Mouse (Mus musculus) layer of hippocampus, adult 9-10 months (tissue): ENCODE data around the gene Fam126a.

Experiments
- DNase-seq: peaks from one replicate; pipeline ENCODE4 v3.0.0; 2022; ENCODE audit warnings: low spot score

The Fam126a gene

DNA sequence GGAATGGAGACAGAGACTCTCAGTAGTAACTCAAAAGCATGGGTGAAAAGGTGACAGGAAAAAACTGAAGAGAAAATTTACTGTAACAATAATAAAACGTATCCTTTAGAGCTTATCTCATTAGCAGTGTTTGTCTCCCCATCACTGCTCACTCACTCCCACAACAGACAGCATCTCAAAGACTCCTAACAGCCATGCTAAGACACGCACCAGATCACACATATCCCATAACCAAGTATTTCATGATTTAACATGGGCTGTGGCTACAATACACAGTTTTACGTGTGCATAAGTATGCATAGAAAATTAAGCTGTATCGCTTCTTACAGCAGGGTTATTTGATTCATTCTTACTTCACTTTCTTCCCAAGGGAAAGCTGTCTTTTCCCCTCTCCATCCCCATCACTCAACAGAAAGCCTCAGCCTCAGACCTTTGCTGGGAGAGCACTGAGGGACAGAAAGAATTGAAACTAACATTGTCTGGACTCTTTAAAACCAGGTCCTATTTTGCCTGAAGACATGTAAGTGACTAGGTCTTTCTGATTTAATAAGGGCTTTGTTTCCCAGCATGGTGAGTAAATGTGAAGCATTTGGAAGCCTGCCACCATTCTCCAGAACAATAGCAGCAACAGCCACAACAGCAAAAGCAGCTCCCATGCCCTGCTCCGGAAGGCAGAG lies 37.5 kb downstream of the Fam126a start:
- DNase-seq, result peak; percentile 47

DNA sequence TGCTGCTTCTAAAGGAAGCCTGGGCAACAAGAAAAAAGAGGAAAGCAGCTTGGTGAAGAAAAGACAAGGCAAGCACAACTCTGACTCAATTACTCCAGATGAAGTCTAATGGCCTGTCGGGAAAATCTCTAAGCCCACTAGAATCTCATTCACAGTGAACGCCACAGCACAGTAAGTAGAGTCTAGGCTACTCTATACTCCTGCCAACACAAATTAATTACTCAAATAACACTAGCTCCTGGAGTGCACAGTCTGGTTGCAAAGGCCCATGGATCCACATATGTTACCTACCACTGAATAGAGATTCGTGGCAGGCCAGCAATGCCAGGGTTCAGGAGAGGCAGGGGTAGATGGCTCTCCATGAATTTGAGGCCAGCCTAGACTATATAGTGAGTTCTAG lies 40.5 kb downstream of the Fam126a start:
- no peak for DNase-seq

DNA sequence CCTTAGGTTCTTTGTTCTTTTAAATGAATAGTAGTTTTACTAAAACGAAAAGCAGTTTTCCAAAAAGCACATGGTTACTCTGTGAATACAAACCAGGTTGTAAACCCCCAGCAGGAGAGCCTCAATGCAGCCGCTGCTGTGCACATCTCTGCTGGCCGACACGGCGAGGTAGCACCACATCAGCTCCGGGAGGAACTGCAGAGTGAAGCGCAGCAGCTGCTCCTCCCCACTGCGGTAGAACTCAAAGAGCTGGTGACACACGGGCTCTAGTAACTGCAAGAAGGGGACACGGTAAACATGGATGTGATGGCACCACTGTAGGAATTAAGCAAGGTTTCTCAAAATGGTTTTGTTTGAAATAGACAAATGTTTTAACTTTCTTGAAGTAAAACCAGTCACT lies 42.7 kb downstream of the Fam126a start:
- no peak for DNase-seq

DNA sequence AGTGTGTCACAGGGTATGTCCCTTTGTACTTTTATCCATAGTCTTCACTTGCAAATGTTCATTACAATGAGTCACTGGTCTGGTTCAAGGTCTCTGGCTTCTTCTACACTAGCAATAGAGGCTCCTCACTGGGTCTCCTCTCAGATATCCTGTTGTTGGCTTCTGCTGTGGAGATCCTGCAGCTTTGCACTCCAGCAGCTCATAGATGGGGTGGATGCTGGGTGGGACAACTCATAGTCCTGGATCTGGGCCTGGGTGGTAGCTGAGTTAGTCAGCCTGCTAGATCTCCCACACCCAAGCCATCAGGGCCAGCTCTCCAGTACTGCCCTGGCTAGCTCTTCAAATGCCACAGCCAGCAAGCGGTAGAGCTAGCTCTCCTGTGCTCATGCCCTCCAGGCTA lies 48.4 kb downstream of the Fam126a start:
- no peak for DNase-seq

DNA sequence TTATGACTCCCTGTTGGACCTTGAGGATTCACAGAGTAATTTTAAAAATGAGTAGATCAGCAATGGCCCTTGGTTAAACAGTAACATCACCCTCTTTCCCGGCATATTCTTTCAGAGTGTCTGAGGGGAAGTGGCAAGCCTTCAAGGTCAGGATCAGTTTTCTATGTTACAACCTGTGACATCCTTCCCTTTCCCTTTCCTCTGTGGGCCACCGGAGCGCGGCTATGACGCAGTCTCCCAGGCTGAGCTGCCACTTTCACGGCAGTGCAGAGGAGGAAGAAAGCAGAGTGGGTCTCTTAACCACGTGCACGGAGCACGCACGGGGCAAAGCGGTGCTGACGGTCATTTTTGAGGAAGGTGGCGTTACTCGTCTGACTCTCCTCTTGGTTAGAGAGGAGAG lies 52.0 kb downstream of the Fam126a start:
- no peak for DNase-seq

DNA sequence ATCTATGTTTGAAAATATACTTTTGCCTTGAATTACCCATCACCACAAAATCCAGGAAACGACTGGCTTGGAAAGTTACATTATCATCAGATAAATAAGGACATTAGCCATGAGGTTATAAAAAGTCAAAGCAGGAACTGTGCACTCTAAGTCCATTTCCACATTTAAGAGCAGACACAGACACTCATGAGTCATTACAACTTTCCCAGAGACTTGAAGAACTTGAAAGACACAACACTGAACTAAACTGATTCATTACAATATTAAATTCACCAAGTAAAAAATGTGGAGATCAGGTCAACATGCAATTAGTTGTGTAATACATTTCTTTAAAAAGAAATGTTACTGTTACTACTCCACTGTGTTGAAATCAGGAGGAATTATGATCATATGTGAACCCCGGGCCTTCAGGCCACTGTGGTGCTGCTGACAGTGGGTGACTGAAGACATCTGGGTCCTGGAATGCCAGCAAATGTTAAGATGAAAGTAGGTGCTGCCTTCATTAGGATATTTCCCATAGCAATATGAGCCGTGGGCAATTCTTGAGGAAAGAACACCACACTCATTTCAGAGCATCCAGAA lies 55.4 kb downstream of the Fam126a start:
- no peak for DNase-seq

DNA sequence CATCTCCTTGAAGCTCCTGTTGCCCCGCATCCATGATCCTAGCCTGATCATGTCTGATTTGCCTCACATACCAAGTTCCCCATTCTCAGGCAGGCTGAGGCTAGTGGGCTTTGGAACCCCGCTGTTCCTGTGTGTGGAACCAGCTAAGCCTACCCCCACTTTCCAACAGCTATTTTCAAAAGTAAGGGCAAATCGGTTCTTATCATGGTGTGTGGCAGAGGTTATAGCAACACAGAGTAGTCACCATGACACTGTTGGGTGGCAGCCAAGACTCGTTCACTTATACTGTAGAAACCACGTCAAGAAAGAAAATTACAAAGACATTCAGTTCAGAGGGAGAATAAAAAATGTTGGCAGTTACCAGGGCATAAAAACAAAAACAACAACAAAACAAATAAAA lies 62.8 kb downstream of the Fam126a start:
- DNase-seq, result no peak

DNA sequence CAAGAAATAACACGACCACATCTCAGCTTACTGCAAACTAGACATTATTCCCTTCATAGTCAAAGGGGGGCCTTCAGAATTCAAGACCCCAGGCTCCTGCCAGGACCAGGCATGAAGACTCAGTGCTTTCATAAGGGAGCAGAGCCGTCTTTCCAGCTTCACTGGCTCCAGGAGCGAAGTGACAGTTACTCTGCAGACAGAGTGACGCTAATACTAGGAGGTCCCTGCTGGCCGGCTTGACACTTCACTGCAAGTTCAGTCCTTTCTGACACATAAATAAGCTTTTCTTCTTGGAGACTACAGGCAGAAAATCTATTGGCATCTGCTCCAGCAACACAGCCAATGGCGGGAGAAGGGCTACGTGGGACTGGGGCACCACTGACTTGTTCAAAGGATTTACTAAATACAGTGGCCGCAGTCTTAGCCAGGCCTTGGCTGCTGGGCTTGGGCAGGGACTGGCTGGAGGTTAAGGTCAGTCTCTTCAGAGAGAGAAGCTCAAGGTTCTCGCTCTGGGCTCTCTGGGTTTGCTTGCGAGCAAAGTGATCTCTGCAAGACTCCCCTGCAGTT lies 65.8 kb downstream of the Fam126a start:
- no peak for DNase-seq

DNA sequence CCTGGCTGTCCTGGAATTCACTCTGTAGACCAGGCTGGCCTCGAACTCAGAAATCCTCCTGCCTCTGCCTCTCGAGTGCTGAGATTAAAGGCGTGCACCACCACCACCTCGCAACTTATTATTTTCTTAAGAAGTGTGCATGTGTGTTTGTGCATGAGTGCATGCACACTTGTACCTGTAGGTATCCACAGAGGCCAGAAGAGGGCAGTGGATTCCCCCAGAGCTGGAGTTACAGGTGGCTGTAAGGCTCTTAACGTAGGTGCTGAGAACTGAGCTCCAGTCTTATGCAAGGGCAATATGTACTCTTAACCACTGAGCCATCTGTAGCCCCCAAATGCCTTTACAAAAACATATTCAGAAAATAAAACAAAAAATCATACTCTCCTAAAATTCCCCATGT lies 77.4 kb downstream of the Fam126a start:
- DNase-seq, result no peak

DNA sequence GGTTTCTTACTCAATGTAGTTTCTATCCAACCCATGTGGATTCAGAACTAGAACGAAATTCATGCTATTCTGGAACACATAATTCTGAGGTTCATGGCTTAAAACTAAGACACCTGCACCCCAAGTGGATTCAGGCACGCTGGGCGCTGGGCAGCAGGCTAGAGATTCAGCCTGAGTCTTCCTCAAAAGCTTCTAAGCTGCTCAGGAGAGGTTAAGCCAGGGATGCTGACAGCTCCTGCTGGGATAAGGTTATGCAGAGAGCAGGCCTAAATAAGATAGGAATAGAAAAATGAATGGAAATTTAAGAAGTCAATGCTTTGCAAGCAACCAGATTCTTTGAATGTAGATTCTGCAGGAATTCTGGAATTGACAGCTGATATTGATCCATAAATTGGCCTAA lies 82.4 kb downstream of the Fam126a start:
- DNase-seq, result no peak

DNA sequence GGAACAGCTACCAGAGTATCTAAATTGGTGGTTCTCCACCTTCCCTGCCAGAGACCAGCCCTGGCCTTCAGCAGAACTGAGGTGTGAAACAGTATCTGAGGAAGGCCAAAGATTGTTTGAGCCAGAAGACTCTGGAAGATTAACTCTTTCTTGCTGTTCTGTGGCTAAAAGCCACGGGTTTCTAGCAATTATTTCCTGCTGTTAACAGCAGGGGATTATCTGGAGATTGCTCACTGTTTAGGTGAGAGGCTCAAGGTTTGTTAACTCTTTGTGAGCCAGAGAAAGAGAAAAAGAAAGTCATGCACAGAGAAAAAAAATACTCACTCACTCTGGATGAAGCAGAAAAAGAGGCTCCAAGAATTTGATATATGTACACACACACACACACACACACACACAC lies 85.4 kb downstream of the Fam126a start:
- no peak for DNase-seq

DNA sequence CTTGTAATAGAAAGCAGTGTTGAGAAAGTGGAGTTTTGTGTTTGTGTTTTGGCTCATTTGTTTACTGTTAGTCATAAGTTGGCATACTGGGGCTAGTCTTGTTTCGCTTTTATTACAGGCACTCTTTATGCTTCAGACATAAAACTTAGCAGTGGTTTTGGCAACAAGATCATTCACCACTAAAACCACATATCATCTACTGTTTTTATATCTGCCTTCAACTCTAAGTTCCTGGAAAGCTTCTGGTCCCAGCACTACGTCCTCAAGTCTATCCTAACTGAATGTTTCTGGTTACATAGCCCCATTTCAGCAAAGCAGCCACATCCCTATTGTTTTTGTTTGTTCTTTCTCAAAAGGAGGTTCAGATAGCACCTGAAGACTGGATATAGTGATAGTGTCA lies 87.0 kb downstream of the Fam126a start:
- no peak for DNase-seq

DNA sequence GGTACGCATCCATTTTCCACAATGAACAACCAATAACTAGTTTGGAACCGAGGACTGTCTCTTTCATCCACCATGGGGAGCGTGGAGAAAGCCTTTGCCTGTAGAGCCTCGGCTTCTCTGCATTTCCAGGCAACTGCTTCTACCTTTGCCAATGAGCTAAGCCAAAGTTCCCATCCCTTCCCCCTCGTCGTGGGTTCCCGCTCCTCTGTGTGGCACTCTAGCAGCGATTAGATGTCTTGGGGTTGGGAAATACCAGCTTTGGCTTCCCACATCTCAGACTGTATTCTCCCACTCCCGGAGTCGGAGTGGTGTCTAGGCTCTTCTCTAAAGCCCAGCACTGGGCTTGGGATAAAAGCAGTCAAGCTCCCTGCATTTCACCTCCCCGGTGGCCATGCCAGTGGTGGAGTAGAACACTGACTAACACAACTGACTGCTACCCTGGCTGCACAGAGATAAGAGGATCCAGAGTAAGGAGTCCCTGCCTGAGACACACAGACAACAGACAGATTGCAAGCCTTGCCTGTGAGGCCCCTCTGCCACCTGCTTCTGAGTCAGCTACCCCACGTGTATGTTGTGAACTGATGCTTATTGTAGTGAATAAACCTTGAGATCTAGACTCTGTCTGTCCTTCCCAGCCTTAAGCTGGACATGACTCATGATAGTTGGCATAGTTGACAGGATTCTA lies 106.9 kb downstream of the Fam126a start:
- no peak for DNase-seq

DNA sequence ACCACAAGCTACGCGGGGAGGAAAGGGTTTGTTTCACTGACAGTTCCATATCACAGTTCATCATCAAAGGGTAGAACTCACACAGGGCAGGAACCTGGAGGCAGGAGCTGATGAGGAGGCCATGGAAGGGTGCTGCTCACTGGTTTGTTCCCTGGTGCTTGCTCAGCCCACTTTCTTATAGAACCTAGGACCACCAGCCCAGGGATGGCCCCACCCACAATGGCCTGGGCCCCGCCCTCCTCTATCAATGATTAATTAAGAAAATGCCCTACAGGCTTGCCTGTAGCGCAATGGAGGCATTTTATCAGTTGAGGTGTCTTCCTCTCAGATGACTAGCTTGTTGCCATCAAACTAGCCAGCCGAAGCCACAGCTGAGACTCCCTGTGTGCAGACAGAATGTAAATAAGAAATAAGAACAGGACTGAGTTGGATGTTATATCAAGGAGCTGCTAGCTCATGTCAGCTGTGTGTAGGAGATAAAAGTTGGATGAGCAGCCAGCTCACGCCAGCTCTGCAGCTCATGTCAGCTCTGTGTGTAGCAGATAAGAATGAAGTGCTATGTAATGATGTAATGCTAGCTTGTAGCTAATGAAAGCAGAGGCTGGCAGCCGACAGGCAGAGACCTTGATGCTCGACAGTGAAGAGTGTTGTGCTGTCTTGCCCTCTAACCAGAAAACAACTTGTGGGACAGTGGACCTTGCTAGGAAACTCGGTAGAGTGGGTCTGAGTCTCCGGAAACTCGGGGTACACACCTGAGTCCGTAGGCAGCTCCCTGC lies 107.8 kb downstream of the Fam126a start:
- no peak for DNase-seq

DNA sequence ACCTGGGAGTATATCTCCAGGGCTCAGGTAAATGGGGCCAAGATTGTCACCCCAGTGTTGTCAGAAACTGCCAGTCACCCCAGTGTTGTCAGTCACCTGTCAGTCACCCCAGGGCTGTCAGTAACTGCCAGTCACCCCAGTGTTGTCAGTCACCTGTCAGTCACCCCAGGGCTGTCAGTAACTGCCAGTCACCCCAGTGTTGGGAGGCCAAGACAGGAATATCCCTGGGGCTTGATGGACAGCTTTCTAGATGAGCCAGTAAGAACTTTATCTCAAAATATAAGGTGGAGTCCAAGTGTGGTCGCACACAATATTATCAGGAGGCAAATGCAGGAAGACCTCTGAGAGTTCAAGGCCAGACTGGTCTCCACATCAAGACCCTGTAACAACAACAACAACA lies 109.2 kb downstream of the Fam126a start:
- DNase-seq, result no peak

DNA sequence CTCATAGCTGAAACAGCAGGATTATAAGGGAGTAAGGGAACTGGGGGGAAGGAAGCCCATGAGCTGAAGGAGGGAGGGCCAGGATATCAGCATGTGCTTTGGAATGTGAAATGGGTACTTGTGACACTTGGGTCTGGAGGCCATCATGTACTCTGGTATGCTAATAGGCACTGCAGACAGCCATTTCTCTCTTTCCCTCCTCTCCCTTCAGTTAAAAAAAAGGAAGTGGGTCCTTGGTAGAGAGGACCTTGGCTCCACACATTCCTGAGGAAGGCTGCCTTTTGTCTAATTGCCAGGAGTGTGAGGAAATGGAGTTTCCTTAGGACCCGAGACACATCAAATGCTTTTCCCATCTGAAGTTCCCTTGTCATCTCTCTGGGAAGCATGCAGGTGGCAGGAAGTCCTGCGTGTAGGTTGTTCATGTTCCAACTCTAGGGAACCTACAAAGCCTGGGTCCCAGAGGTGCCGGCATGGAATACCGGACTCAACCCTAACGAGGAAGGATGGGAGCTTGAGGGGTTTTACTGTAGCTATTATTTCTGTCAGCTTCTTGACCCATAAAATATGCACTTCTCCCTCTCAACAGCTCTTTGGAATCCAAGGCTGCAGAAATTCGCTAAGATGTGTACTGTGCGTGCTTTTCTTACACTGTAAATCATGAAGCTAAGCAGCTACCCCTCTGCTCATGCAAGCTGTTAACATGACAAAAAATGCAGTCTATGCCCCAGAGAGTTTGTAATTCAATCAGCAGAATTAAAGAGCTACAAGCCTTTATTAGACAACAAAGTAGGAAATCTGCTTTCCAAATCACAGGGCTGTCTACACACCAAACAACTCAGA lies 110.4 kb downstream of the Fam126a start:
- DNase-seq, result no peak

DNA sequence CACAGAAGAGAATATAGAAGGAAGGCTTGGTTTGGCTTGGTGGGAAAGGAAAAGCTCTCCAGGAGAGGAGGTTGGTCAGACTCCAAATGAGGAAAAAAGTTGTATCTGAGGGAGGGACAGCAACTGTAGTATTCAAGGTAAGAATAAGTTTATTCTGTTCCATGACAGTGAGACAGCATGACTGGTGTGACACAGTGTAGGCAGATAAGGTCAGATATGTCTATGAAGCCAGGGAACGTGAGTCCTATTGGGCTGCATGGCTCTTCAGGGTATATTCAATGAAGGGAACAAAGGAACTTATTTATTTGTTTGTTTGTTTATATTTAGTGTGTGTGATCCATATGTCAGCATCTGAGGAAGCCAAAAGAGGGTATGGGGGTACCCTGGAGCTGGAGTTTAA lies 113.2 kb downstream of the Fam126a start:
- no peak for DNase-seq

DNA sequence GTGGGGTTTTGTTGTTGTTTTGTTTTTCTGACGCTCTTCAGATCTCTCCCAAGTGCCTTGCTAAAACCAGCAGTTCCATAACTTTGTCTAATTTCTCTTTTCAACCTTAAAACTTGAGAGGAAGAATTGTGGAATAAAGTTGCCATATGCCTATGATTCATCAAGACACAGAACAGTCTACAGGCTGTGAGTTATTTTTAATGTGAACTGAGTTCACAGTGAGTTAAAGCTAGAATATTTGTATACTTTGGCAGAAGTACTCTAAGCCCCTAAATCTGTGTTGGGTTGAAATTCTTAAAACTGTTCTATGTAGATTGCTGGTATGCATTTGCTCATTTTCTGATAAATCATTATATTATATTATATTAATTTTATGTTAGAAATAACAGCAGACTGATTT lies 118.9 kb downstream of the Fam126a start:
- no peak for DNase-seq

DNA sequence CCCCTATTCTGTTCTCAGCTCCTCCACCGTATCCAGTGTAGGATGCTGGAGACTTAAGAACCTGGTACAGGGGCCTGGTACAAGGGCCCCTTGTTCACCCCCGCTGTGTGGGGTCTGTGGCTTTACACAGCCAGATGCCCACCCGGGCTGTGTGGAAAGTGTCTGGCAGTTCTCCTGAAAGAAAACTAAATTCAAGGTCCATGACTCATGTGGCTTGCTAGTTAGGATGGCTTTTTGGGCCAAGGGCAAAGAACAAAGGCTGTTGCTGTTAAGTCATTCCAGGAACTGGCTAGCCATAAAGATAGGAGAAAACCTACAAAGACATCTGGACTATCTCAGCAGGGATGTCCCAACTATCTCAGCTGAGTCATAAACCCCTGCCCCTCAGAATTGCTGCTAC lies 121.2 kb downstream of the Fam126a start:
- DNase-seq, result no peak

DNA sequence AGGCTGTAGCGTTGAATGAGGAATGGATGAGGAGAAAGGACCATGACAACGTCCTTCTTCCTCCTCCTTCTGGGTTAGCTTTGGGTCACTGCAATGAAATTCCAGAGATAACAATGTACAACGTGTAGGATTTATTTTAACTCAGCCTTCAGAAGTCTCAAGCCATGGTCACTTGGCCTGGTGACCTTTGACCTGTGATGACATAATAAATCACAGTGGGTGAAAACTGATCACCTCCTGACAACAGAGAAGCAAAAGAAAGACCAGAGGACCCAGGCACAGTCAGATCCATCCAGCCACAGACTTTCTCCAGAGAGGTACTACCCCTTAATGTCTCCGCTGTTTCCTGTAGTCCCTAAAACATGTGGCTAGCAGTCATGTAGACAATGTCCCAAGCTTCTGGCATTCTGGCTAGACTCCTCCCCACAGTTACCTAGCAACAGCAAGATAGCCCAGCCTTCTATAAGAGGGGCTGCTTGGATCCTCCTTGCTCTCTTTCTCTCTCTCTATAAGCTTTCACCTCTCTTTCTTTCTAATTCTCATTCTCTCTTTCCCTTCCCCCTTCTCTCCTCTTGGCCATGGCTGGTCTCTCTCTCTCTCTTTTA lies 121.9 kb downstream of the Fam126a start:
- no peak for DNase-seq

DNA sequence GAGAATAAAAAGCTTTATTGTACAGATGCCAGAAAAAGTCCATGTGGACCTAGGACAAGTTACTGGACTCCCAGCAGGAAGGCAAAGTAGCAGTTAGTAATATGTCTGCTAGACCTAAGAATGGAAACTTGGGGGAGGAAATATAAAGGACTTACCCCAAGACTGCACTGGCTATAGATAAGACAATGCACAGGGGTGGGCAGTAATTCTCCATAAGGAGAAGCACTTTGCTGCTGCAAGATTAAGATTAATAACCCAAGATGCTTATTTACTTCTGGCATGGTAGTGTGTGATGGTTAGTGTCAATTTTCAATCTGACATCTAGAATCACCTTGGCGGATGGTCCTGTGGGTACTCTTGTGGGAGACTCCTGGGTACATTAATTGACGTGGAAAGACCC lies 128.3 kb downstream of the Fam126a start:
- no peak for DNase-seq
